Mouse (Mus musculus) cerebellum, postnatal 36 days (tissue): Measurements from ENCODE around the gene Olfr1276.

Experiments used
- DNase-seq, 2 experiments: peaks; one replicate each; pipeline ENCODE4 v3.0.0; 2021 to 2022; ENCODE audit warnings: mixed read lengths in 2 of 2

Gene Olfr1276

DNA sequence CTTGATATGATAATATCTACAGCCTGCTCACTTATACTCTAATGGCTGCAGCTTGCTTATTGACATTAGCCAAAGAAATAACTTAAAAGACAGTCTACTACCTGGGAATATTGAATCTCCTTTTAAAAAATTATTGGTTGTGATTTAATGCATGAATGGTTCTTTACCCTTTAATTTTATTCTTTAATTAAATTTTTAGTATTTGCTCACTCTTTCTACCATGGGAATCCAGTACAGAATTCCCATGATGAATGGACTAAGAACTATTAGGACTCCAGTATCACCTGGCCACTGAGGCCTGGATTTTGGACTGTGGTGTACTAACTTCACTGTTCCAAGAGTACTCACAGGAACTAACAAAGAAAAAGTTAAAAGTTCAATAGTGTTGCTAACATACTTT is at the start of gene Olfr1276:
Olfr1276 (plus strand) TSS at position 301 of the 400 bp plus-strand sequence.
- no peak for DNase-seq

GRCm38 (mm10) chr2:111229502-111229901 is 24.8 kb upstream of the Olfr1276 start, which contains the start of gene 4930430A15Rik:
4930430A15Rik (minus strand) TSS chr2:111229602.
- no peak for DNase-seq

DNA sequence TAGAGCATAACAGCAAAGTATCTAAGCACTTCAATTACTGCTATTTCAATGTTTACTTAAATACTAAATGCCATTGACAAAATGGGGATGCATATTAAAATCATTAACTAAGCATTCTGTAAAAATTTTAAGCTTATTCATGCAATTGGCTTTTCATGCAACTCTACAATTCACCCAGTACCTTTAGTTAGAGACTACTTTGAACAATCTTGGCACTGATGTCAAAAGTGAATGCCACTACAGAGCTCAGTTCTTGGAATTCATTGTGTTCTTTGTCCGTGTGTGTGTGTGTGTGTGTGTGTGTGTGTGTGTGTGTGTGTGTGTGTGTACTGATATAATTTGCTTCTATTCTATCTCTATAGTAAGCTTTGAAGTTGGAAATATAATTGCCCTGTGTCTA is 19.1 kb upstream of the Olfr1276 start, which contains the start of gene Olfr1275:
Olfr1275 (minus strand) TSS at position 101 of the 400 bp plus-strand sequence.
- DNase-seq, result no peak

DNA sequence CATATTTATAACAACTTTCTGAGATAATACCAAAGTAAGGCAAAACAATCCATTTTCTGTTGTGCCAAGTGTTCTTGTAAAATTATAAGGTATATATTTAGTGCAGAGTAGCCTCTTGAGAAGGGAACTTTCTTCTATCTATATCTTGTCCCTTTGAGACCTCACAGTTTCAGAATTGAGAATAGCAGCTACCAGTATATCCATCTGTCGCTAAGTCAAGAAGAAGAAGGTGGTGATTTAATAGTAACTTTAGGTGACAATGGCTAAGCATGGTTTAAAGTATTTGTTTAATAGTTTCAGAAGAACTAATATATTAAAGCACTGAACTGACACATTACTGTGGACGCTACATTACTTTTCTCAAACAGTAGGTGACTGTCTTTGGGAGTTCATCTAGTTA is 19.7 kb downstream of the Olfr1276 start, which contains the start of gene Olfr1277:
Olfr1277 (minus strand) TSS at position 101 of the 400 bp plus-strand sequence.
- DNase-seq, result no peak

- no peak for DNase-seq
These were observed 35.5 kb downstream of the Olfr1276 start, which contains the start of gene Olfr1278 for GRCm38 (mm10) chr2:111289836-111290235. Olfr1278 (plus strand) TSS chr2:111290136.

GRCm38 (mm10) chr2:111298541-111298940 is 44.2 kb downstream of the Olfr1276 start:
- DNase-seq, result no peak

GRCm38 (mm10) chr2:111300374-111300773 is 46.1 kb downstream of the Olfr1276 start, which contains the start of gene Olfr1279:
Olfr1279 (plus strand) TSS chr2:111300635.
- DNase-seq, result no peak
